Mouse (Mus musculus): ENCODE data around the gene Prss16.

- peak; percentile 97 for TF ChIP-seq CTCF (IDR thresholded peaks at IDR 0.05; ENCODE audit: low read depth)
- TF ChIP-seq EP300 (IDR thresholded peaks at IDR 0.05; ENCODE audit: low read depth) = no peak
These were observed 41.3 kb upstream of the Prss16 start for GRCm38 (mm10) chr13:22050591-22051522.
